Mouse (Mus musculus) intestine, embryonic 16.5 days (tissue): ENCODE data around the gene Plekha6. TPM values are rescaled to one million over a fixed set of nuclear protein-coding genes. Genes with fewer than 3 reads are reported as not detected.
"Not testable (repeated sequence)": the region's sequence is repeated elsewhere in the genome, so short reads cannot be mapped to it uniquely, and the experiment has no call there.

Experiments used
- ATAC-seq: fragments of 200-750 bp; cut with Nextera tagmentation; 2 replicates; pipeline ENCODE4 v1.8.0; 2017; ENCODE audit warnings: moderate TSS enrichment, moderate library complexity
- H3K27ac ChIP-seq: fragments of 300-500 bp; sonication (generic); 2 replicates; pipeline ENCODE4 v1.5.1; 2014; ENCODE audit warnings: mild to moderate bottlenecking, low read length
- H3K27me3 ChIP-seq: fragments of 300-500 bp; sonication (generic); replicated peaks from 2 replicates; pipeline ENCODE4 v1.6.1; 2014; ENCODE audit warnings: low read length, control low read depth, mixed read lengths; ENCODE audit not compliant: control insufficient read depth, insufficient read depth
- H3K36me3 ChIP-seq: fragments of 300-500 bp; sonication (generic); 2 replicates; pipeline ENCODE4 v1.6.1; 2014; ENCODE audit warnings: low read length, control low read depth; ENCODE audit not compliant: control insufficient read depth, insufficient read depth
- H3K4me1 ChIP-seq: fragments of 300-500 bp; sonication (generic); 2 replicates; pipeline ENCODE4 v1.6.1; 2014; ENCODE audit warnings: low read length, control low read depth, mixed read lengths; ENCODE audit not compliant: control insufficient read depth, insufficient read depth
- H3K4me2 ChIP-seq: fragments of 300-500 bp; sonication (generic); 2 replicates; pipeline ENCODE4 v1.6.1; 2014; ENCODE audit warnings: low read depth, low read length, control low read depth
- H3K4me3 ChIP-seq: fragments of 300-500 bp; sonication (generic); 2 replicates; pipeline ENCODE4 v1.5.1; 2014; ENCODE audit warnings: mild to moderate bottlenecking, low read length
- H3K9ac ChIP-seq: fragments of 300-500 bp; sonication (generic); 2 replicates; pipeline ENCODE4 v1.6.1; 2014; ENCODE audit warnings: low read depth, low read length
- H3K9me3 ChIP-seq: fragments of 300-500 bp; sonication (generic); 2 replicates; pipeline ENCODE4 v1.6.1; 2016; ENCODE audit warnings: low read length, control low read depth; ENCODE audit not compliant: control insufficient read depth
- WGBS: fragments of 180-500 bp; shearing (Covaris S2); extraction: QIAGEN DNeasy Blood & Tissue Kit; methylation state at CpG from one replicate; pipeline ENCODE4 v1.1.7; 2014; 5-methylcytosine and 5-hydroxymethylcytosine counted together
- polyA plus RNA-seq: library from polyadenylated mRNA; unstranded; fragments of >200 nt; fragmentation: Nextera tagmentation; extraction: Ambion mirVana; gene quantifications from 2 replicates; pipeline ENCODE4 v1.2.1, GENCODE M21; 2015

Gene Plekha6
- polyA plus RNA-seq, 1 experiment from 2014 or later: 11.0 TPM

GRCm38 (mm10) chr1:133331142-133331541 is 167.1 kb downstream of the Plekha6 start:
- Histone ChIP-seq H3K4me1 (peaks cover 9% of the 10 kb centered on the region), H3K27me3 (peaks cover 3% of the 10 kb centered on the region), H3K4me3 (no peak overlapping the region), H3K9me3 (no peaks in the 10 kb centered on the region), H3K9ac (no peak overlapping the region), H3K4me2 (no peak overlapping the region), H3K36me3 (no peaks in the 10 kb centered on the region), H3K27ac (no peak overlapping the region)
- no peak for ATAC-seq
- 62% methylated on average over 3 of the region's 3 CpGs for whole genome bisulfite sequencing

DNA sequence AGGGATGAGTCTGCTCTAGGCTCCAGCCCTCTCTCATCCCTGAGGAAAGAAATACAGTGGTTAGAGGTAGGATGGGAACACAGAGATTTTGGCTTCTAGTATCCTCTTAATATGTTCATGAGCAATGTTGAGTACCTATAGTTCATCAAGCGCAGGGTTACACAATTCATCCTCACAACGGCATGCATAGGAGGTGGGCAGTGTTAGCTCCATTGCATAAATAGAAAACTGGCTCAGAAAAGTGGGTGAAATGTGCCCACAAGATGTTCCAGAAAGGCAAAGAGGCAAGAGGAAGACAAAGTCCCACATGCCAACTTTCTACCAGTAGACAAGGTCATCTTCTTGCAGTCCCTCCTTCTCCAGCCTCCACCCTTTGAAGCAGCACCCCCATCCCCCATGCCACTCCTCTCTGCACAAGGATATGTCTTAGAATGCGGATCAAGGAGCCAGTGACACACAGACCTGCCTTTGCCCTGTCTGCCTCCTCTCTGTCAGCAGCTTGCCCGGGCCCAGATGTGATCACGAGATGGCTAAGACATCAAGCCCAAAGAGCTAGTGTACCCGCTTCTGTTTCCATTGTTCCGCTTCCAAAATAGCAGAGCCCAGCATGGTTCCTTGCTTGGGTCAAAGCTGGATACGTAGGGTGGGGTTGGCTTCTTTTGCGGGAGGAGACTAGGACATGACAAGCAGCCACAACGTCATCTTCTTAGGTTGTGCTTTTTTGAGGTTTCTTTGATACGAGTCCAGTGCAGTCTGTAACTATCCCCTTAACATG is 168.8 kb downstream of the Plekha6 start:
- no peak overlapping the region for H3K4me2 ChIP-seq
- H3K36me3 ChIP-seq: no peaks in the 10 kb centered on the region
- WGBS: 92% methylated on average over 11 of the region's 11 CpGs
- peaks cover 9% of the 10 kb centered on the region for H3K4me1 ChIP-seq
- H3K9me3 ChIP-seq: no peaks in the 10 kb centered on the region
- no peak overlapping the region for H3K9ac ChIP-seq
- H3K4me3 ChIP-seq: no peak overlapping the region
- ATAC-seq: no peak
- H3K27ac ChIP-seq: no peak overlapping the region
- peaks cover 3% of the 10 kb centered on the region for H3K27me3 ChIP-seq

DNA sequence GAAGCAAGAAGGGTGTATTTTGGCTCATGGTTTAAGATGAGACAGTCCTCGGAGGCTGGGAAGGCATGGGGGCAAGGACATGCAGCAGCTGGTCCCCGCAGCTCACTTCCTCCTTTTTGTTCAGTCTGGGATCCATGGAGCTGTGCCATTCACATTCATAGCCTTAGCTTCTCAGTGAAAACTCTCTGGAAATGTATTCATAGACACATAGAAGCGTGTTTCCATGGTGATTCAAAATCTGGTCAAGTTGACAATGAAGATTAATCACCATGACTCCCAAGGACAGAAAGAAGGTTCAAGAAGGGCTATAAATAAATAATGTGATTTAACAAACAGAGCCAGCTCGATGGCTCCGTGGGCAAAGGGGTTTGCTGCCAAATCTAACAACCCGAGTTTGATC is 169.9 kb downstream of the Plekha6 start:
- no peak for ATAC-seq
- H3K4me3 ChIP-seq: no peak overlapping the region

GRCm38 (mm10) chr1:133340403-133340802 is 176.4 kb downstream of the Plekha6 start:
- not testable (repeated sequence) for H3K27me3 ChIP-seq, H3K9me3 ChIP-seq, H3K36me3 ChIP-seq, H3K9ac ChIP-seq, ATAC-seq, H3K4me3 ChIP-seq, H3K4me2 ChIP-seq, H3K4me1 ChIP-seq, H3K27ac ChIP-seq
- WGBS: 70% methylated on average over 1 of the region's 1 CpGs

More for the DNA sequence above, 169.9 kb downstream of the Plekha6 start:
- Histone ChIP-seq H3K27me3 (peaks cover 3% of the 10 kb centered on the region; the same call in 1 of the 2 replicates), H3K9me3 (no peaks in the 10 kb centered on the region), H3K36me3 (no peaks in the 10 kb centered on the region), H3K4me2 (no peak overlapping the region), H3K4me1 (peaks cover 7% of the 10 kb centered on the region), H3K27ac (no peak overlapping the region), H3K9ac (no peak overlapping the region)
- 69% methylated on average over 6 of the region's 6 CpGs for WGBS

DNA sequence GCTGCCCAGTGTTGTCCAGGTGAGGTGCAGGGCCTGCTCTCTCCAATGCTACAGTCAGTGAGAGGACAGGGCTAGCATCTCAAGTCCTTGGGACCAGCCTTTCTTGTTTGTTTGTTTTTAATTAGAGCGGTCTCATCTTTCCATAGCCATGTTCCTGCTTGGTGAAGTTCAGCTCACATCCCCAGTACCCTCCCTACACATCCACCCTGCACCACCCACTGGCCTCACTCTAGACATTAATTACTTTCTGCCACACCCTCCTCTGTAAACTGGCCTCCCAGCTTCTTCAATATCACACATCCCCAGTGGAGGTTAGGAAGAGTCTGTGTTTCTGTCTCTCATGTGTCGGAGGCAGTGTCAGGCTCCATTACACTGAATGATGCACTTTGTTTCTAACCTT is 180.3 kb downstream of the Plekha6 start:
- Histone ChIP-seq H3K4me2 (no peak overlapping the region), H3K9ac (no peak overlapping the region), H3K4me1 (peaks cover 17% of the 10 kb centered on the region), H3K27ac (no peak overlapping the region), H3K27me3 (no peaks in the 10 kb centered on the region), H3K4me3 (no peak overlapping the region), H3K9me3 (no peaks in the 10 kb centered on the region), H3K36me3 (no peaks in the 10 kb centered on the region)
- 83% methylated on average over 2 of the region's 2 CpGs for WGBS
- ATAC-seq: peak; percentile 57; the same call in 1 of the 2 replicates

GRCm38 (mm10) chr1:133346531-133346930 is 182.5 kb downstream of the Plekha6 start:
- ATAC-seq: no peak
- no peak overlapping the region for H3K9ac ChIP-seq
- H3K4me3 ChIP-seq: no peak overlapping the region
- no peak overlapping the region for H3K4me2 ChIP-seq
- 71% methylated on average over 9 of the region's 9 CpGs for WGBS
- H3K27ac ChIP-seq: no peak overlapping the region
- no peaks in the 10 kb centered on the region for H3K9me3 ChIP-seq
- H3K4me1 ChIP-seq: peaks cover 17% of the 10 kb centered on the region
- no peaks in the 10 kb centered on the region for H3K27me3 ChIP-seq
- H3K36me3 ChIP-seq: no peaks in the 10 kb centered on the region

- H3K9ac ChIP-seq: no peak overlapping the region
- H3K36me3 ChIP-seq: no peaks in the 10 kb centered on the region
- 65% methylated on average over 3 of the region's 3 CpGs for WGBS
- H3K9me3 ChIP-seq: no peaks in the 10 kb centered on the region
- ATAC-seq: no peak
- peak overlapping the region; percentile 46; the same call in 1 of the 2 replicates for H3K27ac ChIP-seq
- peaks cover 17% of the 10 kb centered on the region for H3K4me1 ChIP-seq
- H3K4me3 ChIP-seq: no peak overlapping the region
- H3K4me2 ChIP-seq: no peak overlapping the region
- H3K27me3 ChIP-seq: no peaks in the 10 kb centered on the region
These were observed 183.2 kb downstream of the Plekha6 start for GRCm38 (mm10) chr1:133347226-133347625.

DNA sequence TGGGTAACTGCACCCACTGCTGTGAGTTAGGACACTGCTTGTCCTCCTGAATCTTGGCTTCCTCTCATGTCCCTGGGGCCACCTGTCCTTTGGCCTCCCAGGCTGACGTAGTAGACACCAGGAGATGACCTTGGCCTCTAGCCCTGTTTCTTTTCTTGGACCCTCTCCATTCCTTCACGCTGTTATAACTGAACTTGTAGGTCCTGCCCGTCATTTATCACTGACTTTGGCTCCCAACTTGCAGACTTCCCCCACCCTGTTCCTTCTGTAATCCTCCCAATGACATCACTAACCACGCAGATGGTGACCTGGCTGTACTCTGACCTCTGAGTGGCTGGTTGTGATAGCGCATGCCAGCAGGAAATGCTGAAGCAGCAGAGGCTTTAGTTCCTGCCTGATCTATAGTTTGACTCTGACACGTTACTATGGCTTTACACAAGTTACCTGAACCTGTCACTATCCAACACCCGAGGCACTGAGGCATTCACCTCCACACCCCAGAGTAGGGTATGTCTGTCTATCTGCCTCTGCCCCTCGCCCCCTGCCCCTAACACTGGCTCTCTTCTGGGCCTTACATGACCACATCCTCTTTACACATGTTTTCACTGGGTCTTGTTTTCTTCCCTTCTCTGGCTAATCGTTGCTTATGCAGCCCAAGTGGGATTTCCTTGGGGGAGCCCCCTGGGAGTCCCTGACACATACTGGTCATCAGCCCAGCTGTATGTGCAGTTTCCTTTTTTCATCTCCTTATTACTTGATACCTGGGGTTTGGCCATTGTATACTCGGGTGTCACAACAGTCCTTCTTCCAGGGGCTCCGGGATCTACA is 183.9 kb downstream of the Plekha6 start:
- no peaks in the 10 kb centered on the region for H3K27me3 ChIP-seq
- H3K4me2 ChIP-seq: no peak overlapping the region
- WGBS: 54% methylated on average over 11 of the region's 11 CpGs
- H3K9me3 ChIP-seq: no peaks in the 10 kb centered on the region
- H3K4me1 ChIP-seq: peaks cover 17% of the 10 kb centered on the region
- no peak overlapping the region for H3K9ac ChIP-seq
- ATAC-seq: peak; percentile 84
- no peaks in the 10 kb centered on the region for H3K36me3 ChIP-seq
- peak overlapping the region; percentile 67; the same call in 1 of the 2 replicates for H3K27ac ChIP-seq
- no peak overlapping the region for H3K4me3 ChIP-seq

- peaks cover 11% of the 10 kb centered on the region for H3K4me1 ChIP-seq
- no peaks in the 10 kb centered on the region for H3K27me3 ChIP-seq
- 87% methylated on average over 1 of the region's 1 CpGs for WGBS
- no peak for ATAC-seq
- no peaks in the 10 kb centered on the region for H3K9me3 ChIP-seq
- no peak within 1 kb of the TSS for H3K27ac ChIP-seq
- no peak within 1 kb of the TSS for H3K4me2 ChIP-seq
- no peak within 1 kb of the TSS for H3K9ac ChIP-seq
- H3K4me3 ChIP-seq: no peak within 1 kb of the TSS
- H3K36me3 ChIP-seq: no peaks in the 10 kb centered on the region
These were observed 186.2 kb downstream of the Plekha6 start, which contains the start of gene Ren1 for GRCm38 (mm10) chr1:133350210-133350609. Gene Ren1, plus strand, starts transcription at chr1:133350510.
